Mouse (Mus musculus): Measurements from ENCODE around the gene Eps15. TPM values are rescaled to one million over a fixed set of nuclear protein-coding genes. Genes with fewer than 3 reads are reported as not detected.
A peak's percentile ranks its signal among the peaks of the same experiment; 100 is the strongest.

Gene Eps15
- total RNA-seq, 1 experiment, result 13.0 TPM

GRCm38 (mm10) chr4:109245016-109245620 is 35.0 kb upstream of the Eps15 start:
- no peak overlapping the region for H3K27ac ChIP-seq (ENCODE audit: insufficient read depth, low read depth, low read length, poor library complexity, severe bottlenecking)
- TF ChIP-seq ZNF384 (IDR thresholded peaks at IDR 0.05; ENCODE audit: low read depth, low read length) (no peak), CHD2 (IDR thresholded peaks at IDR 0.05; ENCODE audit: low read depth, low read length) (no peak), ZC3H11A (IDR thresholded peaks at IDR 0.05; ENCODE audit: borderline replicate concordance, low read depth, low read length) (no peak), MAFK (IDR thresholded peaks at IDR 0.05; ENCODE audit: insufficient read depth, low read depth, low read length) (no peak), HCFC1 (IDR thresholded peaks at IDR 0.05; ENCODE audit: borderline replicate concordance, insufficient read depth, low read length) (no peak)
- in situ Hi-C loops (cut with MboI; ENCODE audit: low sequenced_read_pairs in 2 of 2, unreplicated experiment in 2 of 2), result no loop called here
- H3K9me3 ChIP-seq (ENCODE audit: control insufficient read depth, insufficient read depth, low read depth, low read length), result no peaks in the 10 kb centered on the region
- H3K4me1 ChIP-seq (ENCODE audit: control insufficient read depth in 2 of 2, insufficient read depth in 2 of 2, low read length in 2 of 2, poor library complexity in 1 of 2), result peaks cover 0 to 5% of the 10 kb centered on the region in 2 experiments; a peak in 1 of 4 replicates
- H3K36me3 ChIP-seq (ENCODE audit: control insufficient read depth, insufficient read depth, low read length, poor library complexity, severe bottlenecking), result no peaks in the 10 kb centered on the region
- no peak overlapping the region for H3K9ac ChIP-seq (ENCODE audit: insufficient read depth, low read depth, low read length, poor library complexity, severe bottlenecking)
- no peak overlapping the region for H3K4me3 ChIP-seq (ENCODE audit: insufficient read depth in 1 of 2, low read depth in 1 of 2, low read length in 2 of 2, poor library complexity in 1 of 2, severe bottlenecking in 1 of 2)
- DNase-seq (ENCODE audit: low read depth, low spot score), result no peak

- TF ChIP-seq ZNF384 (IDR thresholded peaks at IDR 0.05; ENCODE audit: low read depth, low read length), result no peak
- TF ChIP-seq HCFC1 (IDR thresholded peaks at IDR 0.05; ENCODE audit: borderline replicate concordance, insufficient read depth, low read length), result no peak
- peak; percentile 6; the same call in 1 of the 2 replicates for TF ChIP-seq ZC3H11A (IDR thresholded peaks at IDR 0.05; ENCODE audit: borderline replicate concordance, low read depth, low read length)
- TF ChIP-seq MAFK (IDR thresholded peaks at IDR 0.05; ENCODE audit: insufficient read depth, low read depth, low read length), result no peak
- TF ChIP-seq CHD2 (IDR thresholded peaks at IDR 0.05; ENCODE audit: low read depth, low read length), result no peak
- in situ Hi-C loops (cut with MboI; ENCODE audit: low sequenced_read_pairs in 2 of 2, unreplicated experiment in 2 of 2), result no loop called here
- H3K4me3 ChIP-seq (ENCODE audit: insufficient read depth in 1 of 2, low read depth in 1 of 2, low read length in 2 of 2, poor library complexity in 1 of 2, severe bottlenecking in 1 of 2), result no peak overlapping the region
- H3K9ac ChIP-seq (ENCODE audit: insufficient read depth, low read depth, low read length, poor library complexity, severe bottlenecking), result no peak overlapping the region
- 0 out of 4 replicates have a peak, but pooled peaks cover 0 to 2% of the 10 kb centered on the region in 2 experiments for H3K4me1 ChIP-seq (ENCODE audit: control insufficient read depth in 2 of 2, insufficient read depth in 2 of 2, low read length in 2 of 2, poor library complexity in 1 of 2)
- no peaks in the 10 kb centered on the region for H3K36me3 ChIP-seq (ENCODE audit: control insufficient read depth, insufficient read depth, low read length, poor library complexity, severe bottlenecking)
- H3K9me3 ChIP-seq (ENCODE audit: control insufficient read depth, insufficient read depth, low read depth, low read length), result no peaks in the 10 kb centered on the region
- peak; percentile 42 for DNase-seq (ENCODE audit: low read depth, low spot score)
- H3K27ac ChIP-seq (ENCODE audit: insufficient read depth, low read depth, low read length, poor library complexity, severe bottlenecking), result no peak overlapping the region
These were observed 28.5 kb upstream of the Eps15 start for GRCm38 (mm10) chr4:109251605-109252004.

- H3K36me3 ChIP-seq (ENCODE audit: control insufficient read depth, insufficient read depth, low read length, poor library complexity, severe bottlenecking), result no peaks in the 10 kb centered on the region
- H3K4me1 ChIP-seq (ENCODE audit: control insufficient read depth in 2 of 2, insufficient read depth in 2 of 2, low read length in 2 of 2, poor library complexity in 1 of 2), result 0 out of 4 replicates have a peak, but pooled peaks cover 0 to 2% of the 10 kb centered on the region in 2 experiments
- no peak overlapping the region for H3K27ac ChIP-seq (ENCODE audit: insufficient read depth, low read depth, low read length, poor library complexity, severe bottlenecking)
- no peak overlapping the region for H3K4me3 ChIP-seq (ENCODE audit: insufficient read depth in 1 of 2, low read depth in 1 of 2, low read length in 2 of 2, poor library complexity in 1 of 2, severe bottlenecking in 1 of 2)
- H3K9me3 ChIP-seq (ENCODE audit: control insufficient read depth, insufficient read depth, low read depth, low read length), result no peaks in the 10 kb centered on the region
- H3K9ac ChIP-seq (ENCODE audit: insufficient read depth, low read depth, low read length, poor library complexity, severe bottlenecking), result no peak overlapping the region
- in situ Hi-C loops (cut with MboI; ENCODE audit: low sequenced_read_pairs in 2 of 2, unreplicated experiment in 2 of 2), result no loop called here
- TF ChIP-seq MAFK (IDR thresholded peaks at IDR 0.05; ENCODE audit: insufficient read depth, low read depth, low read length) (peak; percentile 70), HCFC1 (IDR thresholded peaks at IDR 0.05; ENCODE audit: borderline replicate concordance, insufficient read depth, low read length) (no peak), ZNF384 (IDR thresholded peaks at IDR 0.05; ENCODE audit: low read depth, low read length) (no peak), ZC3H11A (IDR thresholded peaks at IDR 0.05; ENCODE audit: borderline replicate concordance, low read depth, low read length) (no peak), CHD2 (IDR thresholded peaks at IDR 0.05; ENCODE audit: low read depth, low read length) (no peak)
- no peak for DNase-seq (ENCODE audit: low read depth, low spot score)
These were observed 27.9 kb upstream of the Eps15 start for GRCm38 (mm10) chr4:109252199-109252598.

GRCm38 (mm10) chr4:109253664-109254151 is 26.4 kb upstream of the Eps15 start:
- no peak for DNase-seq (ENCODE audit: low read depth, low spot score)
- H3K36me3 ChIP-seq (ENCODE audit: control insufficient read depth, insufficient read depth, low read length, poor library complexity, severe bottlenecking), result no peaks in the 10 kb centered on the region
- H3K27ac ChIP-seq (ENCODE audit: insufficient read depth, low read depth, low read length, poor library complexity, severe bottlenecking), result no peak overlapping the region
- 0 out of 4 replicates have a peak, but pooled peaks cover 0 to 2% of the 10 kb centered on the region in 2 experiments for H3K4me1 ChIP-seq (ENCODE audit: control insufficient read depth in 2 of 2, insufficient read depth in 2 of 2, low read length in 2 of 2, poor library complexity in 1 of 2)
- TF ChIP-seq CHD2 (IDR thresholded peaks at IDR 0.05; ENCODE audit: low read depth, low read length) (no peak), HCFC1 (IDR thresholded peaks at IDR 0.05; ENCODE audit: borderline replicate concordance, insufficient read depth, low read length) (no peak), ZNF384 (IDR thresholded peaks at IDR 0.05; ENCODE audit: low read depth, low read length) (no peak), MAFK (IDR thresholded peaks at IDR 0.05; ENCODE audit: insufficient read depth, low read depth, low read length) (no peak), ZC3H11A (IDR thresholded peaks at IDR 0.05; ENCODE audit: borderline replicate concordance, low read depth, low read length) (no peak)
- in situ Hi-C loops (cut with MboI; ENCODE audit: low sequenced_read_pairs in 2 of 2, unreplicated experiment in 2 of 2), result no loop called here
- no peak overlapping the region for H3K9ac ChIP-seq (ENCODE audit: insufficient read depth, low read depth, low read length, poor library complexity, severe bottlenecking)
- H3K9me3 ChIP-seq (ENCODE audit: control insufficient read depth, insufficient read depth, low read depth, low read length), result no peaks in the 10 kb centered on the region
- no peak overlapping the region for H3K4me3 ChIP-seq (ENCODE audit: insufficient read depth in 1 of 2, low read depth in 1 of 2, low read length in 2 of 2, poor library complexity in 1 of 2, severe bottlenecking in 1 of 2)

Data from ES-E14 (cell line).